Mouse (Mus musculus): ENCODE results near the gene Grm6.

Gene Grm6

DNA sequence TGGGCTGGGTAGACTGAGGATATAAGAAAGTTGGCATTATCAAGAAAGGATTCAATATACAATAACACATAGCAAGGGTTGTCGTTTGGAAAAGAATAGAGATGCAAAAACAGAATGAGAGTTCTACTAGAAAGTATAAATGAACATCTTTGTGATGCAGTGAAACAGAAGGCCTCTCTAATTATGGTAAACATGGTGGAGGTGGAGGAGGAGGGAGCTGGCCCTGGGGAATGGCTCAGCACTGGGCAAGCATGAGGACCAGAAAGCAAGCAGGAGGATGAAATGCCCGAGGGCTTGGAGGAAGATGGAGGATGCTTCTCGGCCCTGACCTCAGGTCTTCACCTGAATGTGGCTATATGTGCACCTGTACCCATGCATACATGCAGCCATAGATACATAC is 64.0 kb downstream of the Grm6 start:
- DNase-seq (ENCODE audit: low spot score in 2 of 2): no peak

All from thymus, postnatal 10 days (tissue).